Mouse (Mus musculus) heart, embryonic 11.5 days (tissue): ENCODE data around the gene Dnajb4. TPM values are rescaled to one million over a fixed set of nuclear protein-coding genes. Genes with fewer than 3 reads are reported as not detected.

Experiments used
- ATAC-seq: fragments of 200-750 bp; cut with Nextera tagmentation; replicated peaks from 2 replicates; pipeline ENCODE4 v1.8.0; 2017; ENCODE audit warnings: moderate library complexity; ENCODE audit not compliant: insufficient number of reproducible peaks, low FRiP score, low TSS enrichment
- H3K27ac ChIP-seq: fragments of 300-500 bp; sonication (generic); 2 replicates; pipeline ENCODE4 v1.5.1; 2014; ENCODE audit warnings: mild to moderate bottlenecking, low read depth, low read length
- H3K27me3 ChIP-seq: fragments of 300-500 bp; sonication (generic); 2 replicates; pipeline ENCODE4 v1.6.1; 2014; ENCODE audit warnings: mild to moderate bottlenecking, low read length, mixed read lengths; ENCODE audit not compliant: control insufficient read depth, insufficient read depth
- H3K36me3 ChIP-seq: fragments of 300-500 bp; sonication (generic); 2 replicates; pipeline ENCODE4 v1.6.1; 2014; ENCODE audit warnings: mild to moderate bottlenecking, low read length, moderate library complexity, mixed read lengths; ENCODE audit not compliant: control insufficient read depth, insufficient read depth
- H3K4me1 ChIP-seq: fragments of 300-500 bp; sonication (generic); 2 replicates; pipeline ENCODE4 v1.6.1; 2014; ENCODE audit warnings: low read length; ENCODE audit not compliant: control insufficient read depth, insufficient read depth
- H3K4me2 ChIP-seq: fragments of 300-500 bp; sonication (generic); 2 replicates; pipeline ENCODE4 v1.6.1; 2014; ENCODE audit warnings: mild to moderate bottlenecking, moderate library complexity
- H3K4me3 ChIP-seq: fragments of 300-500 bp; sonication (generic); 2 replicates; pipeline ENCODE4 v1.5.1; 2014; ENCODE audit warnings: low read depth, low read length
- H3K9ac ChIP-seq: fragments of 300-500 bp; sonication (generic); 2 replicates; pipeline ENCODE4 v1.6.1; 2014; ENCODE audit warnings: mild to moderate bottlenecking, low read depth, low read length, moderate library complexity
- H3K9me3 ChIP-seq: fragments of 300-500 bp; sonication (generic); replicated peaks from 2 replicates; pipeline ENCODE4 v1.6.1; 2016; ENCODE audit warnings: low read length; ENCODE audit not compliant: control insufficient read depth
- WGBS: fragments of 180-500 bp; shearing (Covaris S2); extraction: QIAGEN DNeasy Blood & Tissue Kit; methylation state at CpG from one replicate; pipeline ENCODE4 v1.1.7; 2014; ENCODE audit not compliant: insufficient replicate concordance; 5-methylcytosine and 5-hydroxymethylcytosine counted together
- polyA plus RNA-seq: library from polyadenylated mRNA; unstranded; fragments of >200 nt; fragmentation: Nextera tagmentation; extraction: Ambion mirVana; gene quantifications from 2 replicates; pipeline ENCODE4 v1.2.1, GENCODE M21; 2014

The Dnajb4 gene
- polyA plus RNA-seq, 1 experiment from 2014 or later: 46.2 TPM

GRCm38 (mm10) chr3:152191791-152192237 is 18.3 kb downstream of the Dnajb4 start:
- no peaks in the 10 kb centered on the region for H3K9me3 ChIP-seq
- H3K9ac ChIP-seq: peak overlapping the region; percentile 80
- H3K4me2 ChIP-seq: peak overlapping the region; percentile 83
- no peaks in the 10 kb centered on the region for H3K36me3 ChIP-seq
- H3K27ac ChIP-seq: peak overlapping the region; percentile 89
- ATAC-seq: peak; percentile 71
- H3K4me1 ChIP-seq: peaks cover 20% of the 10 kb centered on the region
- peak overlapping the region; percentile 51 for H3K4me3 ChIP-seq
- H3K27me3 ChIP-seq: no peaks in the 10 kb centered on the region
- 9% methylated on average over 6 of the region's 6 CpGs for WGBS

GRCm38 (mm10) chr3:152190679-152191477 is 19.2 kb downstream of the Dnajb4 start:
- peak overlapping the region; percentile 83 for H3K4me2 ChIP-seq
- no peaks in the 10 kb centered on the region for H3K36me3 ChIP-seq
- ATAC-seq: no peak
- H3K27me3 ChIP-seq: no peaks in the 10 kb centered on the region
- WGBS: 64% methylated on average over 9 of the region's 9 CpGs
- H3K27ac ChIP-seq: no peak overlapping the region
- peak overlapping the region; percentile 66 for H3K9ac ChIP-seq
- H3K4me1 ChIP-seq: peaks cover 24% of the 10 kb centered on the region
- peak overlapping the region; percentile 51 for H3K4me3 ChIP-seq
- no peaks in the 10 kb centered on the region for H3K9me3 ChIP-seq

GRCm38 (mm10) chr3:152189306-152189705 is 20.8 kb downstream of the Dnajb4 start:
- peaks cover 24% of the 10 kb centered on the region for H3K4me1 ChIP-seq
- peaks cover 4% of the 10 kb centered on the region; the same call in 1 of the 2 replicates for H3K36me3 ChIP-seq
- no peak overlapping the region for H3K4me3 ChIP-seq
- H3K27ac ChIP-seq: peak overlapping the region; percentile 46; the same call in 1 of the 2 replicates
- no peaks in the 10 kb centered on the region for H3K27me3 ChIP-seq
- H3K9me3 ChIP-seq: no peaks in the 10 kb centered on the region
- H3K4me2 ChIP-seq: peak overlapping the region; percentile 51
- ATAC-seq: no peak
- peak overlapping the region; percentile 2; the same call in 1 of the 2 replicates for H3K9ac ChIP-seq
- 23% methylated on average over 4 of the region's 4 CpGs for WGBS

DNA sequence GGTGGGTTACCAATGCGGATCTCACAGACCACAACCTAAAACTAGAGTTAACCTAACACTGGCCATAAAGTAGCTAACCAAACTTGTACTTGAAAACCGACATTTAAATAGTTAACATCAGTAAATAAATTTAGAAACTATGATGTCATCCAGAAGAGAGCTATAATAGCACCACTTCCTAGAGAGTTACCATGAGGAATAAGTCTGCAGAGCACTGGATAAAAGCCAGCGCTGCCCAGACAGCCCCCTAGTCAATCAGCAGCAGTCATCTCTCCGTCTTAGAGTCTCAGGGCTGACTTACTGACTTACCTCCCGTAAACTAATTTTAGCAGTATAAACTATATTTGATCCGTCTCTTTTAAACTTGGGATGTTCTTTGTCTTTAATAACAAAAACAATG is 24.0 kb downstream of the Dnajb4 start:
- H3K36me3 ChIP-seq: peaks cover 4% of the 10 kb centered on the region; the same call in 1 of the 2 replicates
- no peak overlapping the region for H3K4me2 ChIP-seq
- H3K27ac ChIP-seq: no peak overlapping the region
- no peak for ATAC-seq
- H3K4me1 ChIP-seq: peaks cover 24% of the 10 kb centered on the region
- no peak overlapping the region for H3K9ac ChIP-seq
- no peaks in the 10 kb centered on the region for H3K27me3 ChIP-seq
- H3K4me3 ChIP-seq: no peak overlapping the region
- 51% methylated on average over 6 of the region's 6 CpGs for WGBS
- H3K9me3 ChIP-seq: no peaks in the 10 kb centered on the region

GRCm38 (mm10) chr3:152183522-152183921 is 26.6 kb downstream of the Dnajb4 start:
- no peak overlapping the region for H3K27ac ChIP-seq
- no peak for ATAC-seq
- no peaks in the 10 kb centered on the region for H3K27me3 ChIP-seq
- H3K9ac ChIP-seq: no peak overlapping the region
- H3K4me1 ChIP-seq: peaks cover 6% of the 10 kb centered on the region
- peaks cover 10% of the 10 kb centered on the region; the same call in 1 of the 2 replicates for H3K36me3 ChIP-seq
- no peak overlapping the region for H3K4me3 ChIP-seq
- no peak overlapping the region for H3K4me2 ChIP-seq
- 92% methylated on average over 9 of the region's 9 CpGs for WGBS
- no peaks in the 10 kb centered on the region for H3K9me3 ChIP-seq

- Histone ChIP-seq H3K9ac (no peak overlapping the region), H3K4me2 (no peak overlapping the region), H3K36me3 (peaks cover 10% of the 10 kb centered on the region; the same call in 1 of the 2 replicates), H3K4me1 (no peaks in the 10 kb centered on the region), H3K4me3 (no peak overlapping the region), H3K27ac (no peak overlapping the region), H3K27me3 (no peaks in the 10 kb centered on the region), H3K9me3 (no peaks in the 10 kb centered on the region)
- no peak for ATAC-seq
- 87% methylated on average over 4 of the region's 4 CpGs for WGBS
These were observed 29.5 kb downstream of the Dnajb4 start for GRCm38 (mm10) chr3:152180624-152181023.

- Histone ChIP-seq H3K27me3 (no peaks in the 10 kb centered on the region), H3K9me3 (no peaks in the 10 kb centered on the region), H3K27ac (no peak overlapping the region), H3K9ac (no peak overlapping the region; the same call in 1 of the 2 replicates), H3K4me3 (no peak overlapping the region), H3K4me1 (no peaks in the 10 kb centered on the region), H3K36me3 (peaks cover 6% of the 10 kb centered on the region; the same call in 1 of the 2 replicates), H3K4me2 (no peak overlapping the region)
- WGBS: 38% methylated on average over 1 of the region's 1 CpGs
- no peak for ATAC-seq
These were observed 30.8 kb downstream of the Dnajb4 start for GRCm38 (mm10) chr3:152179285-152179684.

- Histone ChIP-seq H3K27ac (no peak overlapping the region), H3K4me1 (no peaks in the 10 kb centered on the region), H3K9me3 (no peaks in the 10 kb centered on the region), H3K4me2 (no peak overlapping the region), H3K36me3 (peaks cover 6% of the 10 kb centered on the region; the same call in 1 of the 2 replicates), H3K9ac (no peak overlapping the region), H3K4me3 (no peak overlapping the region), H3K27me3 (no peaks in the 10 kb centered on the region)
- ATAC-seq: no peak
- 84% methylated on average over 4 of the region's 4 CpGs for WGBS
These were observed 31.3 kb downstream of the Dnajb4 start for GRCm38 (mm10) chr3:152178816-152179215.
